Mouse (Mus musculus) erythroblast, embryonic 14.5 days (primary cell): Measurements from ENCODE around the gene Cd300lf.

Source experiments
- GATA1 ChIP-seq: IDR thresholded peaks from 2 replicates; pipeline ENCODE4 v1.6.1; 2012; ENCODE audit warnings: low read length, inconsistent platforms, mixed read lengths
- TAL1 ChIP-seq: IDR thresholded peaks from 3 replicates; pipeline ENCODE4 v1.6.1; 2012; ENCODE audit warnings: low read length, inconsistent platforms, mixed read lengths

DNA sequence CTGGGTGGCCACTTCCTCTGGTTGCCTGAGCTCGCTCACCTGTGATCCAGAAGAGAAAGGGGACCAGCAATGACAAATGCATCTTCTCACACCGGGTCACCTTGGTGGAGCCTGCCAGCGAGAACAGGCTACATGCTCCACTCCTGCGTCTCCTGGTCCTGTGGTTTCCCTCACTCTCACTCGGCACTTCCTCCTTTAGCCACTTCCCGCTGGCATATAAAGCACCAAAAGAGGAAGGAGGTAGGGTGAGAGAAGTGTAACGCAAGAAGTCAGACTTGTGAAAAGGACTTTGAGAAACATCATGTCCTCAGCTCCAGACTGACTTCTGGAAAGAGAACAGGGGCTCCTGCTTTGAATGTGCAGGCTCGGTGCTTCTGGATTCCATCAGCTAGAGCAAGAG is at the start of gene Cd300lf:
- TF ChIP-seq TAL1 = no peak
- TF ChIP-seq GATA1 = no peak
